Comparison of ENCODE assay signal across 21 mouse cellular contexts in genomic region chr17:58572885-58573284, GRCm38 (mm10).
DNase-seq lines count a peak whose midpoint lies in the region; TF ChIP-seq lines count a peak whose summit lies in the region.
"Had no signal": no experiment of that assay in that cellular context is flagged by ENCODE, and none has a peak within 500 bp of the region (broad histone marks: within the 10 kb centered on the region; RNA-seq: fewer than 3 reads in every experiment).

No protein-coding gene starts in this region.

- no peak overlapping the region for H3K27ac ChIP-seq in CH12.LX (ENCODE audit: insufficient read depth, low read depth)
- H3K27ac ChIP-seq in ES-E14 (ENCODE audit: insufficient read depth, low read depth, low read length, poor library complexity, severe bottlenecking): no peak overlapping the region
- no peak overlapping the region for H3K27ac ChIP-seq in MEL (ENCODE audit: control insufficient read depth, low read depth, low read length)

- H3K27me3 ChIP-seq in CH12.LX (replicated peaks) (no peaks in the 10 kb centered on the region), MEL (ENCODE audit: control insufficient read depth in 1 of 2, insufficient read depth in 2 of 2, low read length in 2 of 2) (no peaks in the 10 kb centered on the region)
- H3K27me3 ChIP-seq: Patski had no signal

- dilution Hi-C loops in CH12.LX (cut with MboI; ENCODE audit: extremely low pct_ligation_motif_present, extremely low pct_unique_long_range_greater_than_20kb, low sequenced_read_pairs): no loop called here

- intact Hi-C loops in left cerebral cortex, postnatal 10 days (cut with DNase I): no loop called here

- no peak overlapping the region for H3K4me3 ChIP-seq in CH12.LX (replicated peaks in 1 of 3; ENCODE audit: low read depth in 2 of 3, low read length in 2 of 3, poor library complexity in 1 of 3)
- no peak overlapping the region for H3K4me3 ChIP-seq in ES-E14 (ENCODE audit: insufficient read depth in 1 of 2, low read depth in 1 of 2, low read length in 2 of 2, poor library complexity in 1 of 2, severe bottlenecking in 1 of 2)
- no peak overlapping the region for H3K4me3 ChIP-seq in MEL (ENCODE audit: control insufficient read depth in 1 of 2, insufficient read depth in 1 of 2, low read depth in 2 of 2, low read length in 2 of 2)

- H3K79me2 ChIP-seq in CH12.LX (replicated peaks; ENCODE audit: control insufficient read depth, extremely low read depth, insufficient read depth, poor library complexity, severe bottlenecking) (no peaks in the 10 kb centered on the region), MEL (ENCODE audit: control insufficient read depth, insufficient read depth, low read length, poor library complexity) (no peaks in the 10 kb centered on the region)

- H3K4me1 ChIP-seq in CH12.LX (ENCODE audit: control insufficient read depth in 1 of 2, insufficient read depth in 2 of 2): no peaks in the 10 kb centered on the region
- no peaks in the 10 kb centered on the region for H3K4me1 ChIP-seq in ES-E14 (ENCODE audit: control insufficient read depth in 2 of 2, insufficient read depth in 2 of 2, low read length in 2 of 2, poor library complexity in 1 of 2)
- H3K4me1 ChIP-seq in MEL (ENCODE audit: control insufficient read depth in 1 of 2, insufficient read depth in 2 of 2, low read length in 2 of 2): no peaks in the 10 kb centered on the region

- TF ChIP-seq POLR2A in CH12.LX (IDR thresholded peaks at IDR 0.05; ENCODE audit: low read depth, low read length): no peak
- no peak for TF ChIP-seq POLR2A in MEL (IDR thresholded peaks at IDR 0.05; ENCODE audit: control insufficient read depth in 1 of 2, insufficient read depth in 1 of 2, low read depth in 1 of 2, low read length in 2 of 2, poor library complexity in 1 of 2)

- TF ChIP-seq CTCF in CH12.LX (conservative IDR thresholded peaks at IDR 0.05 in 1 of 2, IDR thresholded peaks at IDR 0.05 in 1 of 2; ENCODE audit: low read depth in 2 of 2, low read length in 2 of 2): no peak
- no peak for TF ChIP-seq CTCF in MEL (IDR thresholded peaks at IDR 0.05 in 2 of 3, conservative IDR thresholded peaks at IDR 0.05 in 1 of 3; ENCODE audit: control insufficient read depth in 1 of 3, insufficient read depth in 1 of 3, low read depth in 2 of 3, low read length in 3 of 3, poor library complexity in 1 of 3, severe bottlenecking in 1 of 3)

- in situ Hi-C loops in CH12.LX (cut with MboI; ENCODE audit: low pct_ligation_motif_present, low pct_unique_long_range_greater_than_20kb, low sequenced_read_pairs) (no loop called here), ES-E14 (cut with MboI; ENCODE audit: low sequenced_read_pairs in 2 of 2, unreplicated experiment in 2 of 2) (no loop called here)

- TF ChIP-seq EP300 in CH12.LX (IDR thresholded peaks at IDR 0.05; ENCODE audit: low read length): no peak
- TF ChIP-seq EP300 in MEL (IDR thresholded peaks at IDR 0.05; ENCODE audit: low read depth in 1 of 2, low read length in 2 of 2): no peak

- TF ChIP-seq RAD21 in CH12.LX (IDR thresholded peaks at IDR 0.05; ENCODE audit: low read depth, low read length) (no peak), MEL (IDR thresholded peaks at IDR 0.05; ENCODE audit: low read depth, low read length) (no peak)

- H3K4me2 ChIP-seq in CH12.LX (ENCODE audit: insufficient read depth, low read depth, poor library complexity, severe bottlenecking): no peak overlapping the region

- H3K9me3 ChIP-seq in CH12.LX (replicated peaks; ENCODE audit: low read length): peaks cover 21% of the 10 kb centered on the region
- no peaks in the 10 kb centered on the region for H3K9me3 ChIP-seq in ES-E14 (ENCODE audit: control insufficient read depth, insufficient read depth, low read depth, low read length)
- H3K9me3 ChIP-seq in MEL (replicated peaks; ENCODE audit: insufficient read depth, low read length): no peaks in the 10 kb centered on the region

- H3K36me3 ChIP-seq in CH12.LX (replicated peaks in 1 of 2; ENCODE audit: control insufficient read depth in 1 of 2, insufficient read depth in 1 of 2, low read length in 1 of 2) (no peaks in the 10 kb centered on the region), ES-E14 (ENCODE audit: control insufficient read depth, insufficient read depth, low read length, poor library complexity, severe bottlenecking) (no peaks in the 10 kb centered on the region), MEL (ENCODE audit: control insufficient read depth in 1 of 2, insufficient read depth in 2 of 2, low read length in 2 of 2) (no peaks in the 10 kb centered on the region)
- H3K36me3 ChIP-seq: G1E had no signal

- H3K9ac ChIP-seq in CH12.LX (ENCODE audit: insufficient read depth, low read depth) (no peak overlapping the region), ES-E14 (ENCODE audit: insufficient read depth, low read depth, low read length, poor library complexity, severe bottlenecking) (no peak overlapping the region), MEL (ENCODE audit: control insufficient read depth, low read depth, low read length, poor library complexity, severe bottlenecking) (no peak overlapping the region)

- DNase-seq in CH12.LX (ENCODE audit: extremely low read depth) (no peak), ES-E14 (ENCODE audit: low read depth, low spot score) (no peak), MEL (ENCODE audit: low read depth, low spot score) (no peak)
- no peak for DNase-seq in cerebellum, postnatal 25 days
- no peak for DNase-seq in kidney, postnatal 25 days
- no peak for DNase-seq in left cerebral cortex, postnatal 10 days (ENCODE audit: extremely low spot score in 1 of 2, low spot score in 2 of 2)
- DNase-seq: adrenal gland, adult 2 months; adrenal gland, adult 8-10 months; adrenal gland, postnatal 10 days; adrenal gland, postnatal 14 days; adrenal gland, postnatal 25 days; adrenal gland, postnatal 36 days; B cell, adult 2 months; cerebellum, adult 11 months; cerebellum, adult 11-12 months; cerebellum, adult 18-20 months; cerebellum, adult 2 months; cerebellum, adult 8-10 months; cerebellum, adult 9-10 months had no signal

TF ChIP-seq in CH12.LX, 34 proteins besides CTCF, POLR2A, EP300 and RAD21:
- TF ChIP-seq USF1 (IDR thresholded peaks at IDR 0.05; ENCODE audit: low read depth, low read length): no peak
- peak; percentile 63; the same call in 1 of the 2 replicates for TF ChIP-seq MAFK (IDR thresholded peaks at IDR 0.05; ENCODE audit: insufficient replicate concordance, low read length)

TF ChIP-seq in ES-E14, 5 proteins besides CTCF, POLR2A, EP300 and RAD21:
- TF ChIP-seq ZNF384 (IDR thresholded peaks at IDR 0.05; ENCODE audit: low read depth, low read length) (no peak), CHD2 (IDR thresholded peaks at IDR 0.05; ENCODE audit: low read depth, low read length) (no peak), ZC3H11A (IDR thresholded peaks at IDR 0.05; ENCODE audit: borderline replicate concordance, low read depth, low read length) (no peak), MAFK (IDR thresholded peaks at IDR 0.05; ENCODE audit: insufficient read depth, low read depth, low read length) (peak; percentile 78)

TF ChIP-seq in MEL, 35 proteins besides CTCF, POLR2A, EP300 and RAD21:
- no peak for TF ChIP-seq HCFC1 (IDR thresholded peaks at IDR 0.05; ENCODE audit: low read depth, low read length)
- TF ChIP-seq ELF1 (IDR thresholded peaks at IDR 0.05; ENCODE audit: low read depth, low read length): no peak
- 0 out of 2 replicates have a peak, but pooled peaks have one; percentile 20 for TF ChIP-seq MAFK (IDR thresholded peaks at IDR 0.05; ENCODE audit: borderline replicate concordance, low read depth, low read length)
- no peak for TF ChIP-seq POLR2AphosphoS5 (IDR thresholded peaks at IDR 0.05; ENCODE audit: borderline replicate concordance, low read depth, low read length)
- no peak for TF ChIP-seq NRF1 (IDR thresholded peaks at IDR 0.05; ENCODE audit: insufficient read depth, low read depth, low read length, poor library complexity, severe bottlenecking)
- no peak for TF ChIP-seq CHD2 (IDR thresholded peaks at IDR 0.05; ENCODE audit: low read length)
- TF ChIP-seq SMC3 (IDR thresholded peaks at IDR 0.05; ENCODE audit: low read depth, low read length): no peak
- TF ChIP-seq E2F4 (IDR thresholded peaks at IDR 0.05; ENCODE audit: borderline replicate concordance, low read depth, low read length): no peak

Comparison
In these comparisons a context has a peak if more than half of its experiments do, and no peak if none do; other contexts are left out.
1. Of the 35 proteins assayed by ChIP-seq in both MEL and CH12.LX: peak only in MEL: none; only in CH12.LX: none; in both: MAFK; in neither: 34.